Mouse (Mus musculus) stomach, embryonic 14.5 days (tissue): ENCODE results near the gene Spryd4. TPM values are rescaled to one million over a fixed set of nuclear protein-coding genes. Genes with fewer than 3 reads are reported as not detected.
"Not testable (repeated sequence)": the region's sequence is repeated elsewhere in the genome, so short reads cannot be mapped to it uniquely, and the experiment has no call there.

Experiments
- ATAC-seq: fragments of 200-750 bp; cut with Nextera tagmentation; 2 replicates; pipeline ENCODE4 v1.8.0; 2017; ENCODE audit warnings: low read depth, moderate TSS enrichment; ENCODE audit not compliant: insufficient number of reproducible peaks, insufficient read depth, low FRiP score
- H3K27ac ChIP-seq: fragments of 300-500 bp; sonication (generic); 2 replicates; pipeline ENCODE4 v1.5.1; 2014; ENCODE audit warnings: mild to moderate bottlenecking, low read length, moderate library complexity, mixed read lengths
- H3K27me3 ChIP-seq: fragments of 300-500 bp; sonication (generic); 2 replicates; pipeline ENCODE4 v1.6.1; 2014; ENCODE audit warnings: low read length, control low read depth, mixed read lengths; ENCODE audit not compliant: control insufficient read depth, insufficient read depth
- H3K36me3 ChIP-seq: fragments of 300-500 bp; sonication (generic); 2 replicates; pipeline ENCODE4 v1.6.1; 2014; ENCODE audit warnings: mild to moderate bottlenecking, control low read depth, low read length, moderate library complexity, mixed read lengths; ENCODE audit not compliant: control insufficient read depth, insufficient read depth
- H3K4me1 ChIP-seq: fragments of 300-500 bp; sonication (generic); 2 replicates; pipeline ENCODE4 v1.6.1; 2014; ENCODE audit warnings: low read length, control low read depth, mixed read lengths; ENCODE audit not compliant: control insufficient read depth, insufficient read depth
- H3K4me2 ChIP-seq: fragments of 300-500 bp; sonication (generic); replicated peaks from 2 replicates; pipeline ENCODE4 v1.6.1; 2014; ENCODE audit warnings: low read depth, low read length, control low read depth
- H3K4me3 ChIP-seq: fragments of 300-500 bp; sonication (generic); 2 replicates; pipeline ENCODE4 v1.5.1; 2014; ENCODE audit warnings: low read depth, low read length, control low read depth
- H3K9ac ChIP-seq: fragments of 300-500 bp; sonication (generic); replicated peaks from 2 replicates; pipeline ENCODE4 v1.6.1; 2014; ENCODE audit warnings: low read depth, mild to moderate bottlenecking, control low read depth, low read length, moderate library complexity, mixed read lengths
- H3K9me3 ChIP-seq: fragments of 300-500 bp; sonication (generic); 2 replicates; pipeline ENCODE4 v1.6.1; 2016; ENCODE audit warnings: low read depth, low read length, control low read depth; ENCODE audit not compliant: control insufficient read depth
- WGBS: fragments of 180-500 bp; shearing (Covaris S2); extraction: QIAGEN DNeasy Blood & Tissue Kit; methylation state at CpG from one replicate; pipeline ENCODE4 v1.1.7; 2014; 5-methylcytosine and 5-hydroxymethylcytosine counted together
- polyA plus RNA-seq: library from polyadenylated mRNA; unstranded; fragments of >200 nt; fragmentation: Nextera tagmentation; extraction: Ambion mirVana; gene quantifications from 2 replicates; pipeline ENCODE4 v1.2.1, GENCODE M21; 2014

The Spryd4 gene
- polyA plus RNA-seq, 1 experiment from 2014 or later: 33.7 TPM

DNA sequence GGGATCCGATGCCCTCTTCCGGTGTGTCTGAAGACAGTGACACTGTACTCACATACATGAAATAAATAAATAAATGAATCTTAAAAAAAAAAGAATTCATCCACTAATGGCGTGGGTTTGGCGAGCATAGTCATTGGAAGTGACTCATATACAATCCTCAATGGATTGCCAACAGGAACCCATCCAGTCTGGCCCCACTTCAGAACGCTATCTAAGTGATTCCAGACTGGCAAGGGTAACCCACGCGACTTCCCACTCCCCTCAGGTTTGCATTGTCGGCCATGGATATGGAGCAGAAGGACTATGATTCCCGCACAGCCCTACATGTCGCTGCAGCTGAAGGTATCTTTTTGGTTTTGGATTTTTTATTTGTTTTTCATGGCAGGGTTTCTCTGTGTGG, 3.3 kb downstream of the Spryd4 start:
- WGBS: 93% methylated on average over 10 of the region's 10 CpGs

DNA sequence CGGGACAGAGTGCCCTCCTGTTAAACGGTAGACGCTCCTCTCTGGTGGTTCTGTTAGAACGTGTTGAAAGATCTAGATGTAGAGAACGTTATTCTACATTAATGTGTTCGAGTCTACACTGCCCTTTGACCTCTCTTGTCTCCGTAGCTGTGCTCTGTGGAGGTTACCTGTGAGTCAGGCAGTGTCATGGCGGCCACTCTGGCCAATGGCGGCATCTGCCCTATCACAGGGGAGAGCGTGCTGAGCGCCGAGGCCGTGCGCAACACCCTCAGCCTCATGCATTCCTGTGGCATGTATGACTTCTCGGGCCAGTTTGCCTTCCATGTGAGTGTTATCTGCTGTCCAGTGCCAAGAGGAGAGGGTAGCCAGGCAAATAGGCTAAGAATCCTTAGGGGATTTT, 6.7 kb downstream of the Spryd4 start:
- Histone ChIP-seq H3K36me3 (no peaks in the 10 kb centered on the region), H3K4me3 (no peak overlapping the region)
- 81% methylated on average over 15 of the region's 15 CpGs for WGBS

More for the DNA sequence above, 3.3 kb downstream of the Spryd4 start:
- H3K27ac ChIP-seq: no peak overlapping the region
- H3K9me3 ChIP-seq: no peaks in the 10 kb centered on the region
- ATAC-seq: no peak
- H3K9ac ChIP-seq: no peak overlapping the region
- H3K4me3 ChIP-seq: no peak overlapping the region
- H3K4me2 ChIP-seq: no peak overlapping the region
- H3K36me3 ChIP-seq: no peaks in the 10 kb centered on the region
- H3K4me1 ChIP-seq: peaks cover 8% of the 10 kb centered on the region; the same call in 1 of the 2 replicates
- H3K27me3 ChIP-seq: no peaks in the 10 kb centered on the region

GRCm38 (mm10) chr10:128201856-128202255, 9.8 kb downstream of the Spryd4 start:
- no peaks in the 10 kb centered on the region for H3K36me3 ChIP-seq
- H3K4me3 ChIP-seq: no peak overlapping the region
- H3K27ac ChIP-seq: no peak overlapping the region
- 58% methylated on average over 6 of the region's 6 CpGs for WGBS
- no peaks in the 10 kb centered on the region for H3K4me1 ChIP-seq
- no peak overlapping the region for H3K4me2 ChIP-seq
- H3K27me3 ChIP-seq: no peaks in the 10 kb centered on the region
- H3K9me3 ChIP-seq: no peaks in the 10 kb centered on the region
- no peak for ATAC-seq
- H3K9ac ChIP-seq: no peak overlapping the region

More for the DNA sequence above, 6.7 kb downstream of the Spryd4 start:
- Histone ChIP-seq H3K4me1 (no peaks in the 10 kb centered on the region), H3K27ac (no peak overlapping the region), H3K9me3 (no peaks in the 10 kb centered on the region), H3K4me2 (no peak overlapping the region), H3K9ac (no peak overlapping the region), H3K27me3 (no peaks in the 10 kb centered on the region)
- ATAC-seq: no peak

GRCm38 (mm10) chr10:128194551-128195461, 16.8 kb downstream of the Spryd4 start:
- ATAC-seq: peak; percentile 87
- Histone ChIP-seq H3K4me3 (peak overlapping the region; percentile 57), H3K27ac (no peak overlapping the region), H3K9ac (peak overlapping the region; percentile 53), H3K4me2 (peak overlapping the region; percentile 99), H3K36me3 (no peaks in the 10 kb centered on the region), H3K4me1 (peaks cover 7% of the 10 kb centered on the region), H3K27me3 (peaks cover 9% of the 10 kb centered on the region; the same call in 1 of the 2 replicates), H3K9me3 (no peaks in the 10 kb centered on the region)
- 1% methylated on average over 78 of the region's 79 CpGs for WGBS

DNA sequence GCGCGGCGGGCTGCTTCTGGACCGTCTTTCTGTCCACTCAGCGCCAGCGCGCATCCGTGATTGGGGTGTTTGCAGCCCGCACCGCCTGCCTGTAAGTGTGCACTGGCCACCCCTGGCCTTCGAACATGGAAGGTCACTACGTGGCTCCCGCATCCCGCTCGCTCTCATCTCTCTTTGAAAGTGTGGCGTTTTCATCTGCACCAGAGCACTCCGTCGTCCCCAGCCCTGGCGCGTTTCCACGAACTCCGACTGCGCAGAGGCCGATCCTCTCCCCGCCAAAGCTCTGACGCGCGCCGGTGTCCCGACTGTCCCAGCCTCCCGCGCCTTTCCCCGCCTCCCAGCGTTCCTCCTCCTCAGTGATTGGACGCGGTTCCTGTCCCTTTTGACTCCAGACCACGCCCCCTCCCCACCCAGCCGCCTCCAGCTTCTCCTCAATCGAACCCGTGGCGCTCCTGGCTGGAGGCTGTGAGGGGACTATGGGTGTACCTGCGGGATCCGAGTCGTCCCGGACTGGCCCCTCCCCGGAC, 17.5 kb downstream of the Spryd4 start, which contains the start of gene Gls2:
Gene Gls2, plus strand, starts transcription at position 434 of the 527 bp plus-strand sequence.
- peaks cover 7% of the 10 kb centered on the region for H3K4me1 ChIP-seq
- peaks cover 9% of the 10 kb centered on the region; the same call in 1 of the 2 replicates for H3K27me3 ChIP-seq
- H3K4me3 ChIP-seq: peak within 1 kb of the TSS; percentile 57
- H3K9me3 ChIP-seq: no peaks in the 10 kb centered on the region
- H3K9ac ChIP-seq: peak within 1 kb of the TSS; percentile 53
- H3K36me3 ChIP-seq: no peaks in the 10 kb centered on the region
- H3K27ac ChIP-seq: peak within 1 kb of the TSS; percentile 27; the same call in 1 of the 2 replicates
- WGBS: 1% methylated on average over 46 of the region's 46 CpGs
- ATAC-seq: peak; percentile 94
- peak within 1 kb of the TSS; percentile 99 for H3K4me2 ChIP-seq

DNA sequence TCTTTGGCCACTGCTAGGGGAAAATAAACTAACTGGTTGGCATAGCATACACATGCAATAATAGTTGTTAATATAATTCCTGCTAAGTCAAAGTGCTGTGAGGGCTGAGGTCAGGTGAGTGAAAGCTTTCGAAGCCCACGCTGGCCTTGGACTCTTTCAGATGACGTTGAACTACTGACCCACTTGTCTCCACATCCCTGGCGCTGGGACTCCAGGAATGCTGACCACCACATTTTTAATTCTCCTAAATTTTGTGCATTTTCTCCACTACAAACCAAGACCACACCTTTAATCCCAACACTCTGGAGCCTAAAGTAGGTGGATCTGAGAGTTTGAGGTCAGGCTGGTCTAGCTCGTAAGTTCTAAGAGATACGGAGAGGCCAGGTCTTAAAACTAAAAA, 18.5 kb downstream of the Spryd4 start:
- WGBS: 89% methylated on average over 6 of the region's 6 CpGs
- H3K4me2 ChIP-seq: no peak overlapping the region
- H3K27ac ChIP-seq: no peak overlapping the region
- H3K9ac ChIP-seq: no peak overlapping the region
- H3K9me3 ChIP-seq: no peaks in the 10 kb centered on the region
- H3K4me1 ChIP-seq: peaks cover 7% of the 10 kb centered on the region
- H3K36me3 ChIP-seq: no peaks in the 10 kb centered on the region
- ATAC-seq: no peak
- peaks cover 9% of the 10 kb centered on the region; the same call in 1 of the 2 replicates for H3K27me3 ChIP-seq
- no peak overlapping the region for H3K4me3 ChIP-seq

- 86% methylated on average over 3 of the region's 3 CpGs for WGBS
- H3K9ac ChIP-seq, H3K27me3 ChIP-seq, H3K4me2 ChIP-seq, H3K4me1 ChIP-seq, H3K27ac ChIP-seq, H3K4me3 ChIP-seq, H3K9me3 ChIP-seq, ATAC-seq, H3K36me3 ChIP-seq: not testable (repeated sequence)
Observed at GRCm38 (mm10) chr10:128192030-128192766, 19.4 kb downstream of the Spryd4 start.

DNA sequence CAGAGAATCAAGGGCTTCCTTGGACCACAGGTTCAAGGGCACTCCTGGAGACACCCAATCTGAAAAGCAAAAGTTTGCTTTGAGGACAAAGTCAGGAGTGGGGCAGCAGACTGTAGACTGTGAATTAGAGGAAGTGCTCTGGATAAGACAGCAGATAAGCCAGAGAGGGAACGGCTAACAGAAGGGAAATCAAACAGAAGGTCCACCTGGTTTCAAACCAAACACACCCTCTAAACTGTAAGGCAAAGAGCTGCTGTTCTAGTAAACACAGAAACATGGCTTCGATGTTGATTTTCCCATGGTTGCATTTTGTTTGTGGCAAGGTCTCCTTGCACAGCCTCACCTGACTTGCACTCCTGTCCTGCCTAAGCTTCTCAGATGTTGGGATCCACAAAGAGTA, 20.1 kb downstream of the Spryd4 start:
- no peak for ATAC-seq
- no peaks in the 10 kb centered on the region for H3K9me3 ChIP-seq
- H3K4me1 ChIP-seq: peaks cover 7% of the 10 kb centered on the region
- H3K9ac ChIP-seq: no peak overlapping the region
- H3K27ac ChIP-seq: no peak overlapping the region
- H3K27me3 ChIP-seq: peaks cover 9% of the 10 kb centered on the region; the same call in 1 of the 2 replicates
- no peaks in the 10 kb centered on the region for H3K36me3 ChIP-seq
- H3K4me2 ChIP-seq: no peak overlapping the region
- WGBS: 48% methylated on average over 2 of the region's 2 CpGs
- H3K4me3 ChIP-seq: no peak overlapping the region
